Mouse (Mus musculus) olfactory bulb, adult 2 months (tissue): ENCODE data around the gene Cdh12. TPM values are rescaled to one million over a fixed set of nuclear protein-coding genes. Genes with fewer than 3 reads are reported as not detected.
"Not testable (repeated sequence)": the region's sequence is repeated elsewhere in the genome, so short reads cannot be mapped to it uniquely, and the experiment has no call there.

ENCODE experiments used
- H3K27ac ChIP-seq: fragments of 200-500 bp; 2 replicates; pipeline ENCODE4 v1.5.1; 2012; ENCODE audit warnings: low read depth, low read length; ENCODE audit not compliant: insufficient read depth
- H3K4me1 ChIP-seq: fragments of 200-500 bp; 2 replicates; pipeline ENCODE4 v1.6.1; 2012; ENCODE audit warnings: low read length; ENCODE audit not compliant: control insufficient read depth, insufficient read depth
- H3K4me3 ChIP-seq: fragments of 200-500 bp; 2 replicates; pipeline ENCODE4 v1.5.1; 2012; ENCODE audit warnings: mild to moderate bottlenecking, low read depth, low read length, moderate library complexity; ENCODE audit not compliant: insufficient read depth
- CTCF ChIP-seq: fragments of 200-500 bp; IDR thresholded peaks from 2 replicates; pipeline ENCODE4 v1.5.1; 2012; ENCODE audit warnings: low read depth, mild to moderate bottlenecking, low read length, moderate library complexity; ENCODE audit not compliant: insufficient read depth
- POLR2A ChIP-seq: fragments of 200-500 bp; IDR thresholded peaks from 2 replicates; pipeline ENCODE4 v1.6.1; 2012; ENCODE audit warnings: mild to moderate bottlenecking, low read depth, low read length, moderate library complexity; ENCODE audit not compliant: insufficient read depth
- WGBS: fragments of 180-500 bp; shearing (Covaris S2); methylation state at CpG from one replicate; pipeline ENCODE4 v1.1.7; 2018; 5-methylcytosine and 5-hydroxymethylcytosine counted together
- polyA plus RNA-seq: library from polyadenylated mRNA; stranded (reverse); fragments of >200 nt; gene quantifications from 2 replicates; pipeline ENCODE4 v1.2.4, GENCODE M21; 2012; ENCODE audit warnings: low replicate concordance; ENCODE audit not compliant: missing spikeins, insufficient read depth, insufficient read length

The Cdh12 gene
- polyA plus RNA-seq, 1 experiment: not detected

- 53% methylated on average over 1 of the region's 1 CpGs for WGBS
- H3K4me3 ChIP-seq: no peak overlapping the region
- TF ChIP-seq POLR2A: no peak
- TF ChIP-seq CTCF: no peak
- no peaks in the 10 kb centered on the region for H3K4me1 ChIP-seq
- H3K27ac ChIP-seq: no peak overlapping the region
Observed at GRCm38 (mm10) chr15:20667989-20668388, 218.9 kb downstream of the Cdh12 start.

- not testable (repeated sequence) for H3K4me1 ChIP-seq, H3K27ac ChIP-seq, H3K4me3 ChIP-seq
- 33% methylated on average over 2 of the region's 2 CpGs for WGBS
Observed at GRCm38 (mm10) chr15:20669507-20669906, 220.4 kb downstream of the Cdh12 start.

GRCm38 (mm10) chr15:20682719-20683118, 233.7 kb downstream of the Cdh12 start:
- no peak overlapping the region for H3K27ac ChIP-seq
- H3K4me1 ChIP-seq: no peaks in the 10 kb centered on the region
- H3K4me3 ChIP-seq: no peak overlapping the region
- TF ChIP-seq POLR2A: no peak
- no peak for TF ChIP-seq CTCF
- WGBS: 78% methylated on average over 2 of the region's 2 CpGs

GRCm38 (mm10) chr15:20684200-20684599, 235.1 kb downstream of the Cdh12 start:
- Histone ChIP-seq H3K4me1 (no peaks in the 10 kb centered on the region), H3K4me3 (no peak overlapping the region), H3K27ac (no peak overlapping the region)
- TF ChIP-seq POLR2A: no peak
- no peak for TF ChIP-seq CTCF
- WGBS: 74% methylated on average over 5 of the region's 5 CpGs

DNA sequence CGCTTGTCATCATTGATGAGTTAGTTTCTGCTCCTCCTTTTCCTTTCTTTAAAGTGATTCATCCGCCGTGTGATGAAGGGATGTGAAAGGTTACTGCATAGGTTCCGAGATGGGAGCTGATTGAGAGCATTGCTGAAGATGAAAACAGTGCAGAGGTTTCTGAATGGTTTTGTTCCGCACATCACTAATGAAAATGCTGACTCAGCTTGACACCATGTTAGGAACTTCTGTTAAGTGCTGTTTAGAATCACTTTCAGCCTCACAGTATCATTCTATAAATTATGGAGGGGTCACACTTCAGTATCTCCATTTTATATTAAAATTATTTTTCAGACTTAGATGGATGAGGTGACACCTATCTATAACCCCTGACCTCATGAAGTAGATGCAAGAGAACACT, 247.2 kb downstream of the Cdh12 start:
- no peaks in the 10 kb centered on the region for H3K4me1 ChIP-seq
- no peak overlapping the region for H3K27ac ChIP-seq
- 73% methylated on average over 5 of the region's 5 CpGs for WGBS
- H3K4me3 ChIP-seq: no peak overlapping the region
- TF ChIP-seq POLR2A (no peak), CTCF (no peak)

DNA sequence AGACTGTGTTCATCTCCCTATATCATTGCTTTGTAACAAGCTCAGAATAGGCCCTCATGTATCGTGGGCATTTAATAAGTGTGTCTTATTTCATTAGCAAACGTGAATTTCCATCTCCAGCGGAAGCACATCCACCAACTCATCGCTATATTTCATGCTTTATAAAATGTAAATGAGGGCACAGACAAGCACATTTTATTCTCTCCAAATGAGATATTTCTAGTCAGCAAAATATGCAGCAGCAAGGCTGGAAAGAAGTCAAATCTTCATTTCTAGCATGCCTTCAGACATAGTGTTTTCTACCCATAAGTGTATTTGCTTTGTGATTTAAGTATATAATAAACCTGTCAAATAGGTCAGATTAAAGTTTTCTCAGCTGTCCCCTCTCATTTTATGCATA, 262.8 kb downstream of the Cdh12 start:
- no peaks in the 10 kb centered on the region for H3K4me1 ChIP-seq
- no peak for TF ChIP-seq POLR2A
- TF ChIP-seq CTCF: no peak
- H3K27ac ChIP-seq: no peak overlapping the region
- WGBS: 88% methylated on average over 4 of the region's 4 CpGs
- no peak overlapping the region for H3K4me3 ChIP-seq

DNA sequence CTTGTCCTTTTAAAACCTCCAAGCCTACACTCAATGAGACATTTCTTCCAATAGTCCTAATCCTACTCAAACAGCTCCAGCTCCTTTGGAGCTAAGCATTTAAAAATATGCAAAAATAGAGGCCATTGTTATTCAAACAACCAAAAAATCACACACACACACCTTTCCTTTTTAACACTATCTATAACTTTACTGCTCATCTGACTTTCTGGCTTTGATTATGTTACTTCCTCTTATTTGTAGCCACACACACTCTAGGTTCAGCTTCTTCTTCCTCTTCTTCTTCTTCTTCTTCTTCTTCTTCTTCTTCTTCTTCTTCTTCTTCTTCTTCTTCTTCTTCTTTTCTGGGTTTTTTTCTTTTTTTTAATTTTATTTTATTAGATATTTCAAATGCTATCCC, 323.2 kb downstream of the Cdh12 start:
- TF ChIP-seq POLR2A: no peak
- no peak for TF ChIP-seq CTCF
- no peak overlapping the region for H3K27ac ChIP-seq
- H3K4me3 ChIP-seq: no peak overlapping the region
- no peaks in the 10 kb centered on the region for H3K4me1 ChIP-seq

DNA sequence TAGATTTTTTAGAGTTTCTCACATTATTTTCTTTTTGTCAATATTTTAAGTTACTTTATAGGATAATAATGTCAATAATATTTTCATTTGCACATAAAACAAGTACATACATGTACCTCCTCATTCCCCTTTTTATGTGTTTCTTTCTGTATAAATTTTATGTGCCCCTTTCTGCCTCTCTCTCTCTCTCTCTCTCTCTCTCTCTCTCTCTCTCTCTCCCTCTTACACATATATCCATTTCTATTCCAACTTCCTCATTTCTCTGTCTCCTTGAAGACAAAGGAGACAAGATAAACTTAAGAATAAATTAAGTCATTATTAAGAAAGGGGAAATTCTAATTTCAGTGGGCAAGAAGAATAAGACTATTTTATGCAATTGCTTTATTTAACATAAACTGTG, 324.4 kb downstream of the Cdh12 start:
- no peak for TF ChIP-seq POLR2A
- TF ChIP-seq CTCF: no peak
- H3K4me1 ChIP-seq: no peaks in the 10 kb centered on the region
- no peak overlapping the region for H3K4me3 ChIP-seq
- H3K27ac ChIP-seq: no peak overlapping the region

DNA sequence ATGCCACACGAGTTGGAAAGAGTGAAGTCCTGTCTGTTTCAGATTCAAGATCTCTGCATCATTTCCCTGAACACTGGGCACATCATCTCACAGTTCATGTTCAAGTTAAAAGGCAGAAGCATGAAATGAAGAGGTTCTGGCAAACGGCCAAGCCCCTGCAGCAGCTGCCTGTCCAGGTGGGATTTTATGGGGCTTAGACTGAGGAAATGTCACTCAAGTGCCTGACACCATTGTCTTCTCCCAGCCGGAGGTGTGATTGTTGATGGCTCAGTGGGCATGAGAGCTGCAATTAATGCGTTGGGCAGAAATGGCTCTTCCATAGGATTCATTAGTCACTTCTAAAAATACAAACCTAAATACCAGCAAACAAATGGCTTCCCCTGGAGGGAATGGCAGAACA, 347.9 kb downstream of the Cdh12 start:
- no peak for TF ChIP-seq CTCF
- TF ChIP-seq POLR2A: no peak
- H3K4me3 ChIP-seq: no peak overlapping the region
- WGBS: 26% methylated on average over 4 of the region's 4 CpGs
- peaks cover 3% of the 10 kb centered on the region for H3K4me1 ChIP-seq
- H3K27ac ChIP-seq: no peak overlapping the region

GRCm38 (mm10) chr15:20798541-20798940, 349.5 kb downstream of the Cdh12 start:
- Histone ChIP-seq H3K4me1 (peaks cover 3% of the 10 kb centered on the region), H3K4me3 (no peak overlapping the region), H3K27ac (no peak overlapping the region)
- no peak for TF ChIP-seq POLR2A
- TF ChIP-seq CTCF: no peak
- 88% methylated on average over 2 of the region's 2 CpGs for WGBS

DNA sequence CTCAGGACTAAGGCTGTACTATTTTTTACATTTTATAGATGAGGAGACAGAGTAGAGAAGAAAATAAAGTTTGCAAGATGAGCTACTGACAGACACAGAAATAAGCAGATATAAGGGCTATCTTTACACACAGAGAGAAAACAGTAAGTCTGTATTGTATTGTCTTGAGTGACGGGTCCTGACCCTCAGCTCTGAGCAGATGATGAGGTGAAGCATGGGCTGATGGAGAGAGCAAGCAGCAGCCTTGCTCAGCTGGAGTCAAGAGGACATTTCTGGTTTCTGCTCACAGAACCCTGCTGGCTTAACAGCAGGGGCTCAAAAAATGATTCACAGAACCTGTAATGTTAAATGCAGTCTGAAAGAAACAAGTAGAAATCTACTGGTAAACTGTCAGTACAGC, 386.8 kb downstream of the Cdh12 start:
- Histone ChIP-seq H3K4me3 (no peak overlapping the region), H3K27ac (no peak overlapping the region), H3K4me1 (no peaks in the 10 kb centered on the region; the same call in 1 of the 2 replicates)
- 79% methylated on average over 1 of the region's 1 CpGs for WGBS
- no peak for TF ChIP-seq POLR2A
- TF ChIP-seq CTCF: no peak
